Mouse (Mus musculus) cerebellum, postnatal 25 days (tissue): ENCODE measurements around the gene Vmn1r166.
"Not testable (repeated sequence)": the region's sequence is repeated elsewhere in the genome, so short reads cannot be mapped to it uniquely, and the experiment has no call there.

Source experiments
- DNase-seq, 2 experiments: peaks; one replicate each; pipeline ENCODE4 v3.0.0; 2021; ENCODE audit warnings: mixed read lengths in 2 of 2

Gene Vmn1r166

DNA sequence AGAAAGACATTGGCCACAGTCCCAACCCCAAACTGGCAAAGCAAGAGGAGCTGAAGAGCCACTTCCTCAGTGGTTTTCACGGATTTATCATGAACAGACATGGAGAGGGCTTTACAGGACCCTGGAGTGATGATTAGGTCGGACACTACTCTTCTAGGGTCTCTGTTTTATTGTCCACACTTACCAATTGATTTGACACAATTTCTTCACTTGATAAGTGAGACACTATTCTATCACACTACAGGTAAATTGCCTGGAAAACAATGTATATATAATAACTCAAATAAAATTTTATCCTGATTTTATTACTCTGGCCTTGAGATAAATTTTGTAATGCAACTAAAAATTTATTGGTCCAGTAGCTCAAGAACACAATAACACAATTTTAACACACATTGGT, at the start of gene Vmn1r166:
TSS of gene Vmn1r166 (minus strand) at position 101 of the 400 bp plus-strand sequence.
- not testable (repeated sequence) for DNase-seq

DNA sequence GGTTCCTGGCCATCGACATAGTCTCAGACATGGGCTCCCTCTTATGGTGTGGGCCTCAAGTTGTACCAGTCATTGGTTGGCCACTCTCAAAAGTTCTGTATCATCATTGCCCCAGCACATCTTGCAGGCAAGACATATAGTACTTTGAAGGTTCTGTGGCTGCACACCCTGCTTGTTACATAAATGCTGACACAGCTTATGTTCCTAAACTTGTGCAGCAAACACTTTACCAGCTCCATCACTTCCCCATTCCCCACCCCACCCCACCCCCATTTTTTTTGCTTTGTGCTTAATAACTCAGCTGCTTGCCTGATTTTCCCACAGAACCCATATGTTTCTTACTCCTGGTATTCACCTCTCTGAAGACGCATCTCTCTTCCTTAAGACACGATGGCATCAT, 49.4 kb upstream of the Vmn1r166 start, which contains the start of gene Nlrp4e:
TSS of gene Nlrp4e (plus strand) at position 301 of the 400 bp plus-strand sequence.
- DNase-seq, result not testable (repeated sequence)

DNA sequence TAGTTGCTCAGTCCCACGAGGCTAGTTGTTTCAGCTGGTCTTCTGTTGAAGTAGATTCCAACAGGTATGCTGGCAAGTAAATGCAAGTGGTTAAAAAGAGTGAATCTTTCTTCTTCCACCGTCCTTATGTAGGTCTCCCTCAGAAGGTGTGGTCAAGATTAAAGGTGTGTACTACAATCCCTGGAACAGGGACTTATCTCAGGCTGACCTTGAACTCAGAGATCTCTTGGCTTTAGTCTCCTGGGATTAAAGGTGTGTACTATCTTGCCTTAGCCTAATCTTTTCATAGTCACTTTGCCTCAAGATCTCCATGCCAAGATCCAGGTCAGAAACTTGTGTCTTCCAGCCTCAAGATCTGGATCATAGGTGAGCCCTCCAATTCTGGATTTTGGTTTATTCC, 27.3 kb upstream of the Vmn1r166 start, which contains the start of gene Gm6902:
TSS of gene Gm6902 (minus strand) at position 101 of the 400 bp plus-strand sequence.
- not testable (repeated sequence) for DNase-seq

DNA sequence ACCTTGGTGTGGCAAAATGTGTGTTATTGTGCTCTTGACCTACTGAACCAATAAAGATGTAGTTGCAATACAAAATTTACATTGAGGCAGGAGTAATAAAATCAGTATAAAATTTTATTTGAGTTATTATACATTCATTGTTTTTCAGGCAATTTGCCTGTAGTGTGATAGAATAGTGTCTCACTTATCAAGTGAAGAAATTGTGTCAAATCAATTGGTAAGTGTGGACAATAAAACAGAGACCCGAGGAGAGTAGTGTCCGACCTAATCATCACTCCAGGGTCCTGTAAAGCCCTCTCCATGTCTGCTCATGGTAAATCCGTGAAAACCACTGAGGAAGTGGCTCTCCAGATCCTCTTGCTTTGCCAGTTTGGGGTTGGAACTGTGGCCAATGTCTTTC, 34.5 kb downstream of the Vmn1r166 start, which contains the start of gene Vmn1r165:
TSS of gene Vmn1r165 (plus strand) at position 301 of the 400 bp plus-strand sequence.
- DNase-seq, result not testable (repeated sequence)
